Mouse (Mus musculus) cerebellum, adult 2 months (tissue): Measurements from ENCODE around the gene Aqr. TPM values are rescaled to one million over a fixed set of nuclear protein-coding genes. Genes with fewer than 3 reads are reported as not detected.

Experiments used
- DNase-seq, 2 experiments: peaks; one replicate each; pipeline ENCODE4 v3.0.0; 2021
- H3K27ac ChIP-seq: fragments of 200-500 bp; 2 replicates; pipeline ENCODE4 v1.5.1; 2012; ENCODE audit warnings: low read length, control low read depth, inconsistent platforms; ENCODE audit not compliant: insufficient read depth
- H3K27me3 ChIP-seq: fragments of 200-500 bp; 2 replicates; pipeline ENCODE4 v1.6.1; 2012; ENCODE audit warnings: inconsistent platforms, mild to moderate bottlenecking, low read length, moderate library complexity; ENCODE audit not compliant: control insufficient read depth, insufficient read depth
- H3K4me1 ChIP-seq: fragments of 200-500 bp; 2 replicates; pipeline ENCODE4 v1.6.1; 2011; ENCODE audit warnings: low read length; ENCODE audit not compliant: control insufficient read depth, insufficient read depth
- H3K4me3 ChIP-seq: fragments of 200-500 bp; replicated peaks from 2 replicates; pipeline ENCODE3; 2011; ENCODE audit warnings: mild to moderate bottlenecking, low read depth, low read length, control low read depth; ENCODE audit not compliant: insufficient read depth
- CTCF ChIP-seq: fragments of 200-500 bp; IDR thresholded peaks from 2 replicates; pipeline ENCODE4 v1.5.1; 2011; ENCODE audit warnings: low read depth, mild to moderate bottlenecking, control low read depth, low read length, moderate library complexity, borderline replicate concordance; ENCODE audit not compliant: insufficient read depth
- POLR2A ChIP-seq: fragments of 200-500 bp; IDR thresholded peaks from 2 replicates; pipeline ENCODE4 v1.6.1; 2011; ENCODE audit warnings: low read length, control low read depth, borderline replicate concordance; ENCODE audit not compliant: insufficient read depth
- WGBS: fragments of 180-500 bp; shearing (Covaris S2); methylation state at CpG from one replicate; pipeline ENCODE4 v1.1.7; 2018; 5-methylcytosine and 5-hydroxymethylcytosine counted together
- polyA plus RNA-seq: library from polyadenylated mRNA; depleted of rRNA; stranded (reverse); fragments of >200 nt; gene quantifications from 2 replicates; pipeline ENCODE4 v1.2.3, GENCODE M21; 2012

The Aqr gene
- polyA plus RNA-seq, 1 experiment, result 27.3 TPM

DNA sequence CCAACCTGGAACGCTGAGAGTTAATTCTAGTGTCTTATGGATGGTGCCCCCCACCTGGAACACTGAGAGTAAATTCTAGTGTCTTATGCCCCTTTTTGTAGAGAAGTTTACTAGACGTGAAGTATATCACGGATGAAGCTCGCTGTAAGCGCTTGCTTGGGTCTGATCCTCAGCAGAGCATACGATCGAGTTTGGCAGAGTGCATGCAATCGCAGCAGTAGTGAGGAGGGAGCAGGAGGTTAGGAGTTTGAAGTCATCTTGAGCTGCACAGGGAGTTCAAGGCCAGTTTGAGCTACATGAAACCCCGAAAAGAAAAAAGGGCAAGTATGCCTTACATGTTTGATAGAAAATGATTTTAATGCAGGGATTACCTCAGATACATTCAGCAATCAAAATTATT, 86.0 kb downstream of the Aqr start:
- H3K4me1 ChIP-seq, result no peaks in the 10 kb centered on the region
- no peak overlapping the region for H3K27ac ChIP-seq
- H3K4me3 ChIP-seq, result no peak overlapping the region
- DNase-seq, result no peak
- WGBS, result 91% methylated on average over 9 of the region's 9 CpGs
- H3K27me3 ChIP-seq, result no peaks in the 10 kb centered on the region
- TF ChIP-seq CTCF (no peak), POLR2A (no peak)

DNA sequence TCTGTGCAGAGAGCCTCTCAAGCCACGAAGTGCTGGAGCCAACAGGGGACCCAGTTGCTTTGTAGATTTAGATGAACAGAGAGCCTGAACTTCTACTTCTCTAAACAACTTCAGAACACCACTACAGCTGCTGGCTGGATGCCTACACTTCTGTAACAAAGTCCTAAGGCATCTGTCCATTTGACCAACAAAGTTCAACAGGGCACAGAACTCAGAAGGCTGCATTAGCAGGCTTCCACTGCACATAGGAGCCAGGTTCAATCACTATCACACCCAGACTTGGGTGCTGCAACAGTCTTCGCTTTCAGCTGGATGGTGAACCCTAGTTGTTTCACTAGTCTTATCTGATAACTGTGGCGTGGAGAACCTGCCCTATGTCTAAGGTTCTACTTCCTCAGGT, 87.0 kb downstream of the Aqr start:
- Histone ChIP-seq H3K4me3 (no peak overlapping the region), H3K27ac (no peak overlapping the region), H3K4me1 (no peaks in the 10 kb centered on the region), H3K27me3 (no peaks in the 10 kb centered on the region)
- no peak for TF ChIP-seq CTCF
- no peak for TF ChIP-seq POLR2A
- DNase-seq, result no peak
- 80% methylated on average over 3 of the region's 3 CpGs for WGBS

DNA sequence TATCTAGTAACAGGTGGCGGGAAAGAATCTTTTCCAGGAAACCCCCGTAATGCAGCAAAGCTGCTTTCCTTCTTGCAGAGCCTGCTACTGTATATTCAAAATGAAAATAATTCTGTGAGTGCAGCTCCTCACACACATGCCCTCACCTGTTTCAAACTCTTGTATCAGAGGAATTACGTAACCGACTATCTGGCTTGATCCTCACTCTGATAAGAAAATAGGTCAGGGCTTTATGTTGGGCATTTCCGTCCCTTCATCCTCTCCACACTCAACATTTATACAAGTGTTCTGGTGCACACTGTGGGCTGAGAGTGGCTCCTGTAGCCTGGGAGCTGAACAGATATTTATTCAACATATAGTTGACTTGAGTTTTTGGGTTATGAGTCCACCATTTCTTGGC, 87.7 kb downstream of the Aqr start:
- no peak for DNase-seq
- H3K27ac ChIP-seq, result no peak overlapping the region
- H3K27me3 ChIP-seq, result no peaks in the 10 kb centered on the region
- H3K4me3 ChIP-seq, result no peak overlapping the region
- WGBS, result 91% methylated on average over 5 of the region's 5 CpGs
- TF ChIP-seq CTCF, result no peak
- TF ChIP-seq POLR2A, result no peak
- H3K4me1 ChIP-seq, result no peaks in the 10 kb centered on the region

DNA sequence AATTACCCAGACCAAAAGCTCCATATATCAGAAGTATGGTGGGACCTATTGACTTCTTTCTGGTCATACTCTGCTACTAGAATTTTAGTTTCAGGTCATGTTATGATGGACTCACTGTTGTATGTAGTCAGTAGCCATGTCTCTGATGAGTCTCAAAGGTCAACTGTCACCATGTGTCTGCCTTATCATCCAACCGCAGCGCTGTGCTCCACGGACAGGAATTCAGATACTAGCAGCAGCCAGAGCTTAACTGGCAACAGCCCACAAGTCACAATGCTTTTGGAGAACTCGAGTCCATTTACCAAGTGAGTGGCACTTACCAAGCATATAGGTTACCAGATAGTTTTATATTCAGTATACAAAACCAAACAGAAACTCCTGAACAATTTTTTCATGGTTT, 89.2 kb downstream of the Aqr start:
- Histone ChIP-seq H3K4me1 (no peaks in the 10 kb centered on the region), H3K27ac (no peak overlapping the region), H3K4me3 (no peak overlapping the region), H3K27me3 (no peaks in the 10 kb centered on the region)
- 89% methylated on average over 4 of the region's 4 CpGs for WGBS
- DNase-seq, result no peak
- TF ChIP-seq POLR2A (no peak), CTCF (no peak)

DNA sequence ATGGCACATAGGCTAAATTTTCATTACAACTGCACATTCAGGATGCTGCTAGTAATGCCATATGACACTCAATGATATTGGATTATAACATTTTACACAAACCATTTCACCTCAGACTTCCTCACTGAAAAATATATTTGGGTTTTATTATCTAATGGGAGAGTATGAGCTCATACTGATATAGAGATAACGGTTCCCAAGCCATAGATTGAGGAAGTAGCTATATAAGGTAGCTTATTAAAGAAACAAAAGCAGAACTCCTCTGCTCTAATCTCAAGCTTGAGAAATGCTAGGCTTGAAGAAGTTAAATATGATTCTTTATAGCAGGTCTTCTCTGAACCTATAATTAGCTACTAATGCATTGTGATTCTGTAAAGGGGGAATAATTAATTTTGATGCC, 90.3 kb downstream of the Aqr start:
- H3K4me1 ChIP-seq, result no peaks in the 10 kb centered on the region
- H3K27ac ChIP-seq, result no peak overlapping the region
- no peak for DNase-seq
- no peak overlapping the region for H3K4me3 ChIP-seq
- no peak for TF ChIP-seq CTCF
- TF ChIP-seq POLR2A, result no peak
- 97% methylated on average over 1 of the region's 1 CpGs for WGBS
- no peaks in the 10 kb centered on the region for H3K27me3 ChIP-seq

DNA sequence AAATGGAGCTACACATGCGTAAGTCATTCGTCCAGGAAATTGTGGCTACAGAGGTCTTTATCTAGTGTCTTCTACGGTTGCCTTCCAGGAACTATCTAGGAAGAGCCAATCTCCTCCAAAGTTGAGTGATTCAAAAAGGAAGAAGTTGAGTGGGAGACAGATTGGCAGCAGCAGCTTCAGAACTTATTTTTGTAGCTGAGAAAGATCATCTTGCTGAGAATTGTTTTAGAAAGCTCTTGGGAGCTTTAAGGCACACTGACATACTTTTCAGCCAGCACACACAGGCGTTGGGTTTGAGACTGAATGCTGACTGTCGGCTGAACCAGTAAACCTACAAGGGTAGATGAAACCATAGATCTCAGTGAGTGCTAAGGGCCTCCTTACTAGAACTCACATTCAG, 91.5 kb downstream of the Aqr start:
- 92% methylated on average over 5 of the region's 5 CpGs for WGBS
- no peak for DNase-seq
- Histone ChIP-seq H3K4me3 (no peak overlapping the region), H3K27me3 (no peaks in the 10 kb centered on the region), H3K4me1 (no peaks in the 10 kb centered on the region), H3K27ac (no peak overlapping the region)
- TF ChIP-seq CTCF, result no peak
- no peak for TF ChIP-seq POLR2A

DNA sequence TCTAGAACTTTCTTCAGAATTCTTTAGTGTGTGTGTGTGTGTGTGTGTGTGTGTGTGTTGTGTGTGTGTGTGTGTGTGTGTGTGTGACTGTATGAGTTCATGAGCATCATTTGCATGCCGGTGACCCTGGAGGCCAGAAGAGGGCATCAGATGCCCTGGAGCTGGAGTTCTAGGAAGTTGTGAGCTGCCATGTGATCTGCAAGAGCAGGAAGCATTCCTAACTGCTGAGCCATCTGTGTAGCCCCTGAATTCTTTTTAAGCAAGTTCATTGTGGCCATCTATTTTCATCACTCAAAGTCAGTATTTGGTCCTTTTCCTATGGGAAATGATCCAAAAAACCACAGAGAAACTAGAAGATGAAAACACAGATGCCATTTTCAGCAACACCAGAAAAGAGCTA, 92.1 kb downstream of the Aqr start:
- H3K4me3 ChIP-seq, result no peak overlapping the region
- DNase-seq, result no peak
- 100% methylated on average over 1 of the region's 1 CpGs for WGBS
- no peaks in the 10 kb centered on the region for H3K27me3 ChIP-seq
- TF ChIP-seq CTCF (no peak), POLR2A (no peak)
- no peak overlapping the region for H3K27ac ChIP-seq
- 0 out of 2 replicates have a peak, but pooled peaks cover 3% of the 10 kb centered on the region for H3K4me1 ChIP-seq

DNA sequence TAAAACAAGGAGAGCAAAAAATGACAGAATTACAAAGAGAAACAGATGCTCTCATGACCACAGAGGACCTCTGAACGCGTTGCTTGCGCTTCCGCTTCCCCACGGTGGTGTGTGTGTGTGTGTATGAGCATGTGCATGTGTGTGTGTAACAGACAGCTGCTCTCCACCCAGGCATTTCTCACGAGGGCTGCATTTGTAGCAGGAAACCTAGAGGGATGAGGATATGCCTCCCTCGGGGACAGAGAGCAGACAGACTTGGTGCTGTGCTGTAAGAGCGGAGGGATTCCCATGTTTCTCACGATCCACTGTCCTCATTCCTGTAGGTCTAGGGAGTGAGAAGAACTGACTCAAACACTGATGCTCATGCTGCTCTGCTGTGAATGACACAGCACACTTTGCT, 93.2 kb downstream of the Aqr start:
- 0 out of 2 replicates have a peak, but pooled peaks cover 3% of the 10 kb centered on the region for H3K4me1 ChIP-seq
- no peak for DNase-seq
- WGBS, result 43% methylated on average over 9 of the region's 9 CpGs
- no peaks in the 10 kb centered on the region for H3K27me3 ChIP-seq
- H3K27ac ChIP-seq, result no peak overlapping the region
- TF ChIP-seq CTCF, result no peak
- TF ChIP-seq POLR2A, result no peak
- H3K4me3 ChIP-seq, result no peak overlapping the region
